Mouse (Mus musculus) hindbrain, embryonic 10.5 days (tissue): ENCODE measurements around the gene Scfd2. TPM values are rescaled to one million over a fixed set of nuclear protein-coding genes. Genes with fewer than 3 reads are reported as not detected.
A peak's percentile ranks its signal among the peaks of the same experiment; 100 is the strongest.

Experiments
- DNase-seq: peaks from one replicate; pipeline ENCODE4 v3.0.0-alpha.2; 2017; ENCODE audit warnings: low spot score
- H3K27ac ChIP-seq: fragments of 300-500 bp; sonication (generic); 2 replicates; pipeline ENCODE4 v1.5.1; 2016; ENCODE audit warnings: mild to moderate bottlenecking, moderate library complexity
- H3K27me3 ChIP-seq: fragments of 300-500 bp; sonication (generic); 2 replicates; pipeline ENCODE4 v1.6.1; 2016; ENCODE audit warnings: mild to moderate bottlenecking; ENCODE audit not compliant: poor library complexity, insufficient read depth, severe bottlenecking
- H3K36me3 ChIP-seq: fragments of 300-500 bp; sonication (generic); 2 replicates; pipeline ENCODE4 v1.6.1; 2016; ENCODE audit warnings: mild to moderate bottlenecking, moderate library complexity
- H3K4me1 ChIP-seq: fragments of 300-500 bp; sonication (generic); replicated peaks from 2 replicates; pipeline ENCODE4 v1.6.1; 2016; ENCODE audit warnings: mild to moderate bottlenecking
- H3K4me3 ChIP-seq: fragments of 300-500 bp; sonication (generic); 2 replicates; pipeline ENCODE4 v1.5.1; 2016; ENCODE audit warnings: mild to moderate bottlenecking, moderate library complexity
- H3K9me3 ChIP-seq: fragments of 300-500 bp; sonication (generic); 2 replicates; pipeline ENCODE4 v1.6.1; 2016; ENCODE audit warnings: mild to moderate bottlenecking, moderate library complexity
- WGBS: fragments of 180-500 bp; shearing (Covaris S2); methylation state at CpG from one replicate; pipeline ENCODE4 v1.1.7; 2016; 5-methylcytosine and 5-hydroxymethylcytosine counted together
- polyA plus RNA-seq: library from polyadenylated mRNA; unstranded; fragments of >200 nt; fragmentation: Nextera tagmentation; extraction: Ambion mirVana; gene quantifications from 2 replicates; pipeline ENCODE4 v1.2.1, GENCODE M21; 2016

Scfd2 gene
- polyA plus RNA-seq, 1 experiment from 2014 or later, result 19.7 TPM

GRCm38 (mm10) chr5:74180216-74180615, 351.3 kb downstream of the Scfd2 start:
- Histone ChIP-seq H3K9me3 (no peaks in the 10 kb centered on the region), H3K27ac (no peak overlapping the region), H3K4me3 (no peak overlapping the region), H3K36me3 (no peaks in the 10 kb centered on the region), H3K4me1 (peaks cover 39% of the 10 kb centered on the region), H3K27me3 (no peaks in the 10 kb centered on the region)
- no peak for DNase-seq
- WGBS, result 49% methylated on average over 10 of the region's 10 CpGs

- no peaks in the 10 kb centered on the region for H3K36me3 ChIP-seq
- peak; percentile 52 for DNase-seq
- 45% methylated on average over 14 of the region's 14 CpGs for WGBS
- H3K9me3 ChIP-seq, result no peaks in the 10 kb centered on the region
- H3K4me3 ChIP-seq, result no peak overlapping the region
- peak overlapping the region; percentile 77 for H3K27ac ChIP-seq
- no peaks in the 10 kb centered on the region for H3K27me3 ChIP-seq
- H3K4me1 ChIP-seq, result peaks cover 51% of the 10 kb centered on the region
Measured at GRCm38 (mm10) chr5:74175526-74176270, 355.9 kb downstream of the Scfd2 start.

- DNase-seq, result no peak
Measured at GRCm38 (mm10) chr5:74173162-74173844, 358.3 kb downstream of the Scfd2 start.

GRCm38 (mm10) chr5:74172208-74172607, 359.4 kb downstream of the Scfd2 start:
- DNase-seq, result no peak
- Histone ChIP-seq H3K9me3 (no peaks in the 10 kb centered on the region), H3K4me1 (peaks cover 38% of the 10 kb centered on the region), H3K4me3 (no peak overlapping the region), H3K36me3 (no peaks in the 10 kb centered on the region), H3K27me3 (no peaks in the 10 kb centered on the region), H3K27ac (peak overlapping the region; percentile 53; the same call in 1 of the 2 replicates)
- WGBS, result 62% methylated on average over 12 of the region's 12 CpGs

More at GRCm38 (mm10) chr5:74173162-74173844, 358.3 kb downstream of the Scfd2 start:
- Histone ChIP-seq H3K9me3 (no peaks in the 10 kb centered on the region), H3K4me3 (no peak overlapping the region), H3K36me3 (no peaks in the 10 kb centered on the region), H3K4me1 (peaks cover 38% of the 10 kb centered on the region), H3K27ac (peak overlapping the region; percentile 3; the same call in 1 of the 2 replicates), H3K27me3 (no peaks in the 10 kb centered on the region)
- WGBS, result 83% methylated on average over 18 of the region's 18 CpGs

- no peak for DNase-seq
- WGBS, result 74% methylated on average over 9 of the region's 9 CpGs
Measured at GRCm38 (mm10) chr5:74171768-74172167, 359.8 kb downstream of the Scfd2 start.

GRCm38 (mm10) chr5:74168085-74168484, 363.5 kb downstream of the Scfd2 start:
- H3K27ac ChIP-seq, result no peak overlapping the region
- no peaks in the 10 kb centered on the region for H3K9me3 ChIP-seq
- DNase-seq, result no peak
- peaks cover 19% of the 10 kb centered on the region; the same call in 1 of the 2 replicates for H3K4me1 ChIP-seq
- no peak overlapping the region for H3K4me3 ChIP-seq
- H3K36me3 ChIP-seq, result no peaks in the 10 kb centered on the region
- H3K27me3 ChIP-seq, result no peaks in the 10 kb centered on the region
- WGBS, result 85% methylated on average over 3 of the region's 3 CpGs

More at GRCm38 (mm10) chr5:74171768-74172167, 359.8 kb downstream of the Scfd2 start:
- H3K9me3 ChIP-seq, result no peaks in the 10 kb centered on the region
- H3K4me1 ChIP-seq, result peaks cover 38% of the 10 kb centered on the region
- H3K36me3 ChIP-seq, result no peaks in the 10 kb centered on the region
- no peak overlapping the region for H3K4me3 ChIP-seq
- no peaks in the 10 kb centered on the region for H3K27me3 ChIP-seq
- 0 out of 2 replicates have a peak overlapping the region, but pooled peaks have one; percentile 53 for H3K27ac ChIP-seq

GRCm38 (mm10) chr5:74166642-74167041, 364.9 kb downstream of the Scfd2 start:
- Histone ChIP-seq H3K36me3 (no peaks in the 10 kb centered on the region), H3K27ac (no peak overlapping the region), H3K27me3 (no peaks in the 10 kb centered on the region), H3K4me1 (peaks cover 16% of the 10 kb centered on the region), H3K4me3 (no peak overlapping the region), H3K9me3 (no peaks in the 10 kb centered on the region)
- WGBS, result 88% methylated on average over 3 of the region's 3 CpGs
- DNase-seq, result no peak

GRCm38 (mm10) chr5:74164547-74164946, 367.0 kb downstream of the Scfd2 start:
- Histone ChIP-seq H3K4me3 (no peak overlapping the region), H3K27ac (no peak overlapping the region), H3K4me1 (peaks cover 32% of the 10 kb centered on the region), H3K36me3 (no peaks in the 10 kb centered on the region), H3K27me3 (no peaks in the 10 kb centered on the region), H3K9me3 (no peaks in the 10 kb centered on the region)
- DNase-seq, result no peak
- 88% methylated on average over 7 of the region's 7 CpGs for WGBS

- Histone ChIP-seq H3K9me3 (no peaks in the 10 kb centered on the region), H3K36me3 (no peaks in the 10 kb centered on the region), H3K27me3 (no peaks in the 10 kb centered on the region), H3K4me1 (peaks cover 32% of the 10 kb centered on the region), H3K4me3 (no peak overlapping the region), H3K27ac (no peak overlapping the region)
- DNase-seq, result no peak
- WGBS, result 92% methylated on average over 6 of the region's 6 CpGs
Measured at GRCm38 (mm10) chr5:74163141-74163540, 368.4 kb downstream of the Scfd2 start.

- no peaks in the 10 kb centered on the region for H3K27me3 ChIP-seq
- no peaks in the 10 kb centered on the region for H3K36me3 ChIP-seq
- peak overlapping the region; percentile 38 for H3K4me3 ChIP-seq
- peak overlapping the region; percentile 79 for H3K27ac ChIP-seq
- 47% methylated on average over 3 of the region's 3 CpGs for WGBS
- no peaks in the 10 kb centered on the region for H3K9me3 ChIP-seq
- H3K4me1 ChIP-seq, result peaks cover 32% of the 10 kb centered on the region
- no peak for DNase-seq
Measured at GRCm38 (mm10) chr5:74162013-74162412, 369.5 kb downstream of the Scfd2 start.

GRCm38 (mm10) chr5:74161297-74161926, 370.1 kb downstream of the Scfd2 start:
- Histone ChIP-seq H3K9me3 (no peaks in the 10 kb centered on the region), H3K4me3 (peak overlapping the region; percentile 38), H3K27me3 (no peaks in the 10 kb centered on the region), H3K4me1 (peaks cover 37% of the 10 kb centered on the region), H3K27ac (peak overlapping the region; percentile 79), H3K36me3 (no peaks in the 10 kb centered on the region)
- peak; percentile 78 for DNase-seq
- WGBS, result 16% methylated on average over 15 of the region's 15 CpGs

- Histone ChIP-seq H3K27ac (no peak overlapping the region), H3K27me3 (no peaks in the 10 kb centered on the region), H3K4me1 (peaks cover 47% of the 10 kb centered on the region), H3K4me3 (no peak overlapping the region), H3K36me3 (no peaks in the 10 kb centered on the region), H3K9me3 (no peaks in the 10 kb centered on the region)
- WGBS, result 70% methylated on average over 4 of the region's 4 CpGs
- no peak for DNase-seq
Measured at GRCm38 (mm10) chr5:74160349-74160748, 371.2 kb downstream of the Scfd2 start.

GRCm38 (mm10) chr5:74159906-74160305, 371.7 kb downstream of the Scfd2 start:
- H3K36me3 ChIP-seq, result no peaks in the 10 kb centered on the region
- WGBS, result 66% methylated on average over 7 of the region's 7 CpGs
- DNase-seq, result no peak
- H3K27me3 ChIP-seq, result no peaks in the 10 kb centered on the region
- no peaks in the 10 kb centered on the region for H3K9me3 ChIP-seq
- H3K27ac ChIP-seq, result no peak overlapping the region
- no peak overlapping the region for H3K4me3 ChIP-seq
- H3K4me1 ChIP-seq, result peaks cover 51% of the 10 kb centered on the region
